Comparison of ENCODE assay signal across 19 mouse cellular contexts in genomic region chr13:64332321-64332720, GRCm38 (mm10).
"Had no signal": no experiment of that assay in that cellular context is flagged by ENCODE, and none has a peak within 500 bp of the region (broad histone marks: within the 10 kb centered on the region; RNA-seq: fewer than 3 reads in every experiment).

No protein-coding gene starts in this region.

- DNase-seq: kidney, adult 11 months; kidney, adult 8-10 months; kidney, postnatal 14 days; kidney, postnatal 4 days; left cerebral cortex, postnatal 4 days; liver; lung, adult 18-20 months; lung, postnatal 36 days; thymus, postnatal 25 days had no signal

- H3K9ac ChIP-seq: limb, embryonic 13.5 days; liver, embryonic 12.5 days; liver, embryonic 15.5 days; lung, embryonic 15.5 days; midbrain, embryonic 13.5 days; neural tube, embryonic 13.5 days had no signal

- H3K27ac ChIP-seq: limb, embryonic 13.5 days; liver, embryonic 12.5 days; liver, embryonic 15.5 days; lung, embryonic 15.5 days; midbrain, embryonic 10.5 days; midbrain, embryonic 13.5 days; neural tube, embryonic 13.5 days had no signal

- H3K4me1 ChIP-seq: limb, embryonic 13.5 days; liver, embryonic 12.5 days; liver, embryonic 15.5 days; lung, embryonic 15.5 days; megakaryocyte, embryonic 14.5 days; midbrain, embryonic 10.5 days; midbrain, embryonic 13.5 days; neural tube, embryonic 13.5 days had no signal

- H3K9me3 ChIP-seq: limb, embryonic 13.5 days; liver, embryonic 12.5 days; liver, embryonic 15.5 days; lung, embryonic 15.5 days; megakaryocyte, embryonic 14.5 days; midbrain, embryonic 10.5 days; midbrain, embryonic 13.5 days; neural tube, embryonic 13.5 days had no signal

- H3K4me3 ChIP-seq: limb, embryonic 13.5 days; liver, embryonic 12.5 days; liver, embryonic 15.5 days; lung, embryonic 15.5 days; megakaryocyte, embryonic 14.5 days; midbrain, embryonic 10.5 days; midbrain, embryonic 13.5 days; myocyte; neural tube, embryonic 13.5 days had no signal

- ATAC-seq: liver, embryonic 12.5 days; midbrain, embryonic 13.5 days; midbrain, embryonic 16.5 days had no signal

- H3K27me3 ChIP-seq: limb, embryonic 13.5 days; liver, embryonic 12.5 days; liver, embryonic 15.5 days; lung, embryonic 15.5 days; megakaryocyte, embryonic 14.5 days; midbrain, embryonic 13.5 days; neural tube, embryonic 13.5 days had no signal

- H3K36me3 ChIP-seq: limb, embryonic 13.5 days; liver, embryonic 12.5 days; liver, embryonic 15.5 days; lung, embryonic 15.5 days; midbrain, embryonic 10.5 days; midbrain, embryonic 13.5 days; neural tube, embryonic 13.5 days had no signal

- H3K4me2 ChIP-seq: limb, embryonic 13.5 days; liver, embryonic 12.5 days; liver, embryonic 15.5 days; lung, embryonic 15.5 days; midbrain, embryonic 13.5 days; neural tube, embryonic 13.5 days had no signal
